ENCODE assay signal across 17 mouse cellular contexts in genomic region chr5:47215421-47215820, GRCm38 (mm10).
"Had no signal": no experiment of that assay in that cellular context is flagged by ENCODE, and none has a peak within 500 bp of the region (broad histone marks: within the 10 kb centered on the region; RNA-seq: fewer than 3 reads in every experiment).

No protein-coding gene starts in this region.

- H3K4me1 ChIP-seq: neural tube, embryonic 12.5 days; neural tube, embryonic 13.5 days; neural tube, embryonic 15.5 days; stomach, embryonic 15.5 days had no signal

- H3K27me3 ChIP-seq: neural tube, embryonic 12.5 days; neural tube, embryonic 13.5 days; neural tube, embryonic 15.5 days; stomach, embryonic 15.5 days had no signal

- H3K36me3 ChIP-seq: neural tube, embryonic 12.5 days; neural tube, embryonic 13.5 days; neural tube, embryonic 15.5 days; stomach, embryonic 15.5 days had no signal

- H3K4me3 ChIP-seq: neural tube, embryonic 12.5 days; neural tube, embryonic 13.5 days; neural tube, embryonic 15.5 days; stomach, embryonic 15.5 days had no signal

- H3K9me3 ChIP-seq: neural tube, embryonic 12.5 days; neural tube, embryonic 13.5 days; neural tube, embryonic 15.5 days; stomach, embryonic 15.5 days had no signal

- H3K27ac ChIP-seq: neural tube, embryonic 12.5 days; neural tube, embryonic 13.5 days; neural tube, embryonic 15.5 days; stomach, embryonic 15.5 days; stomach, postnatal 0 days had no signal

- DNase-seq: retina, postnatal 1 day; right cerebral cortex, adult 18-20 months; right cerebral cortex, postnatal 14 days; right cerebral cortex, postnatal 25 days; right cerebral cortex, postnatal 4 days; spleen, adult 18-20 months; thymus, adult 18-20 months; thymus, adult 2 months; thymus, postnatal 14 days; thymus, postnatal 25 days; thymus, postnatal 36 days; thymus, postnatal 4 days had no signal
